Mouse (Mus musculus) sigmoid colon, adult 10 weeks (tissue): Measurements from ENCODE around the gene Sult1a1. TPM values are rescaled to one million over a fixed set of nuclear protein-coding genes. Genes with fewer than 3 reads are reported as not detected.

Source experiments
- polyA plus RNA-seq: library from polyadenylated mRNA; stranded (reverse); fragments of 350-450 nt; fragmentation: Illumina TruSeq; extraction: RNeasy Lipid Tissue Mini Kit (QIAGEN cat#74804); gene quantifications from one replicate; pipeline ENCODE4 v1.2.3, GENCODE M21; 2014; ENCODE audit warnings: low read depth, low replicate concordance

Gene Sult1a1
- 841 TPM for polyA plus RNA-seq

DNA sequence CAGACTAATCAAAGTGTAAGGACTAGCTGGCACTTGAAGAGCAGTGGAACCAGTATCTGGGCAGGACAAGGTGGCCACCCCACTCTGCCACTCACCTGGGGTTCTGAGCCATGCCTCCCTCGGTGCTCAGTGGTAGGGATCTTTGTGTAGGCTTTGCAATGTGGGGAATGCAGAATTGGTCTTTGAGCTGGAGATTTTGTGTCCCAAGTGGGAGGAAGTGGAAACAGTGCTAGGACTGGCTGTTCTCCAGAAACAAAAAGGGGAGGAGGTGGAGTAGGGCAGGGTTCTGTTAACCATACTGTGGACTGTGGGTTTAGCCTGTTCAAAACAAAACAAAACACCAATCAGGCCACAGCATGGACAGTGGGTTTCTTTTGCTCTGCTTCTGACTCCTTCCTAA, at the start of gene Sult1a1:
TSS of gene Sult1a1 (minus strand) at position 226 of the 400 bp plus-strand sequence.

GRCm38 (mm10) chr7:126707442-126708174, 31.4 kb upstream of the Sult1a1 start, which contains the start of gene Coro1a:
Gene Coro1a, minus strand, starts transcription at chr7:126707787.

GRCm38 (mm10) chr7:126695631-126696207, 19.5 kb upstream of the Sult1a1 start, which contains the start of gene Slx1b:
Gene Slx1b, minus strand, starts transcription at chr7:126695784.

DNA sequence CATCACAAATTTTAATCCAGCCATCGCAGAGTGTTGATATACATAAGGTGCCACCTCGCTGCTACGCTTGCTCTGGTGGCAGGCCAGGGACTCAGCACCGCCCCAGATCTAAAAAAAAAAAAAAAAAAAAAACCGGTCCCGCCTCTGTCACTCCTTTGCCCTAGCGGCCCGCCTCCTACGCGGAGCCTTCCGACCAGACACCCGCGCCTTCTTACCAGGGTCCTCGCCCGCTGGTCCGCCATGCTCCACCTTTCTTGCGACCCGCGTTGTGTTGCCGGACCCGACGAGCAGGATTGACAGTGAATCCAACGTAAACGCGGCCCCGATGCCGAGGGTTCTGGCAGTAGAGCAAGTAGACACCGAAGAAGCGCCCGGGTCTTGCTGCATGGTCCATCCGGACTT, 19.0 kb upstream of the Sult1a1 start, which contains the start of gene Bola2:
TSS of gene Bola2 (plus strand) at position 192 of the 402 bp plus-strand sequence.

DNA sequence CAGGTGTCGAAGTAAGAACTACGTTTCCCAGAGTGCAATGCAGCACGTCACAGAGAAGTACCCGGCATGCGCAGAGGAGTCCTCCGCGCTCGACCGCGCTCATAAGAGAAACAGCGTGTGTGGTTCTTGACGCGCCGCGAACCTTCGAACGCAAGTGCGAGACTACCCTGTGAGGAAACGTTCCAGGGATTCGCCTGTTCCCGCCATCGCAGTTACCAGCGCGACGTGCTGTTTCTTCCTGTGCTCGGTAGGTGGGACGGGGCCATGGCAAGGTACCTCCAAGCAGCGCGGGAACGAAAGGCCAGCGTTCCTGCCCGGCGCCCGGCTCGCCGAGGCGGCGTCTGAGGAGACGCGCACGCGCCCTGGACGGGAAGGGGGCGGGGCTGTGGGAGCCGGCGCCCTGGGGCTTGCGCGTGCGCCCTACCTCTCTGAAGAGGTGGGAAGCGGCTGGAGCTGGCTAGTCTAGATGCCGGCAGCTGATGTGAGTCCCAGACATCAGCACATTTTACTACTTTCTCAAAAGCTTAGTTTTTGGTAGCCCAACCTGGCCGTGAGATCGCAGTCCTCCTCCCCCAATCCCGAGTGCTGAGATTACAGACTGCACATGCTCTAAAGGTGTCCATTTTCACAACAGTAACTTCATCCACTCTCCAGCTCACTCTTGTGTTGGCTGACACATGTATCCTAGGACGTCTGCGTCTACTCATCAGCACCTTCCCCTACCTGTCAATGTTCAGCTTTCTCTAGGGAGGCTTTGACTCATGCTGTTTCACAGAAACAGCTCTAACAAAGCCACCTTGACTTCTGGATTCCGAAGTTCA, 26.8 kb downstream of the Sult1a1 start, which contains the start of gene Sgf29:
TSS of gene Sgf29 (plus strand) at position 79 of the 821 bp plus-strand sequence.

GRCm38 (mm10) chr7:126630824-126631518, 45.3 kb downstream of the Sult1a1 start, which contains the start of gene Nupr1:
Gene Nupr1, minus strand, starts transcription at chr7:126630861.

Other genes with a start within 250 kb of the Sult1a1 start
- gene Rabep2, start 247.7 kb downstream of the Sult1a1 start, polyA plus RNA-seq, result 0.63 TPM
- not detected for gene Atp2a1, start 213.3 kb downstream of the Sult1a1 start, polyA plus RNA-seq
- 0.91 TPM for gene Sh2b1, start 201.0 kb downstream of the Sult1a1 start, polyA plus RNA-seq
- 4.8 TPM for gene Tufm, start 189.1 kb downstream of the Sult1a1 start, polyA plus RNA-seq
- gene Atxn2l, start 173.0 kb downstream of the Sult1a1 start, polyA plus RNA-seq, result 42.0 TPM
- gene Eif3c, start 110.0 kb downstream of the Sult1a1 start, polyA plus RNA-seq, result 225 TPM
- 0.22 TPM for gene Apobr, start 91.5 kb downstream of the Sult1a1 start, polyA plus RNA-seq
- 4.5 TPM for gene Cln3, start 90.6 kb downstream of the Sult1a1 start, polyA plus RNA-seq
- gene Il27, start 81.5 kb downstream of the Sult1a1 start, polyA plus RNA-seq, result not detected
- 62.1 TPM for gene Nupr1, start 45.6 kb downstream of the Sult1a1 start, polyA plus RNA-seq
- gene Sgf29, start 27.1 kb downstream of the Sult1a1 start, polyA plus RNA-seq, result 3.5 TPM
- 0.41 TPM for gene Bola2, start 19.0 kb upstream of the Sult1a1 start, polyA plus RNA-seq
- gene Slx1b, start 19.4 kb upstream of the Sult1a1 start, polyA plus RNA-seq, result 3.5 TPM
- 4.6 TPM for gene Coro1a, start 31.4 kb upstream of the Sult1a1 start, polyA plus RNA-seq
- 43.9 TPM for gene Mapk3, start 83.2 kb upstream of the Sult1a1 start, polyA plus RNA-seq
- 3.2 TPM for gene Gdpd3, start 89.9 kb upstream of the Sult1a1 start, polyA plus RNA-seq
- 17.7 TPM for gene Ypel3, start 100.5 kb upstream of the Sult1a1 start, polyA plus RNA-seq
- not detected for gene Tbx6, start 105.1 kb upstream of the Sult1a1 start, polyA plus RNA-seq
- 47.0 TPM for gene Ppp4c, start 116.1 kb upstream of the Sult1a1 start, polyA plus RNA-seq
- gene Fam57b, start 121.2 kb upstream of the Sult1a1 start, polyA plus RNA-seq, result not detected
- gene 4930451I11Rik, start 155.2 kb upstream of the Sult1a1 start, polyA plus RNA-seq, result not detected
- gene Doc2a, start 171.0 kb upstream of the Sult1a1 start, polyA plus RNA-seq, result not detected
- gene Hirip3, start 185.5 kb upstream of the Sult1a1 start, polyA plus RNA-seq, result 11.7 TPM
- 17.4 TPM for gene Ino80e, start 185.9 kb upstream of the Sult1a1 start, polyA plus RNA-seq
- gene Taok2, start 208.3 kb upstream of the Sult1a1 start, polyA plus RNA-seq, result 10.1 TPM
- 12.7 TPM for gene Tmem219, start 246.5 kb upstream of the Sult1a1 start, polyA plus RNA-seq